Mouse (Mus musculus) liver, adult 2 months (tissue): ENCODE results near the gene Actr5.

ENCODE experiments used
- CTCF ChIP-seq: fragments of 200-500 bp; IDR thresholded peaks from 2 replicates; pipeline ENCODE4 v1.5.1; 2011; ENCODE audit warnings: low read depth, low read length, control low read depth
- POLR2A ChIP-seq: fragments of 200-500 bp; IDR thresholded peaks from 2 replicates; pipeline ENCODE4 v1.6.1; 2011; ENCODE audit warnings: low read length, control low read depth; ENCODE audit not compliant: insufficient read depth; ENCODE audit errors: extremely low read depth

- TF ChIP-seq POLR2A (no peak), CTCF (no peak)
These were observed 53.3 kb downstream of the Actr5 start for GRCm38 (mm10) chr2:158677946-158678345.
